Mouse (Mus musculus) thymus, adult 2 months (tissue): ENCODE data around the gene Zfp982.

Experiments used
- CTCF ChIP-seq: fragments of 200-500 bp; IDR thresholded peaks from 2 replicates; pipeline ENCODE4 v1.5.1; 2012; ENCODE audit warnings: mild to moderate bottlenecking, control low read depth, low read length, moderate library complexity, borderline replicate concordance; ENCODE audit not compliant: control insufficient read depth, poor library complexity, insufficient read depth; ENCODE audit errors: extremely low read depth
- POLR2A ChIP-seq: fragments of 200-500 bp; IDR thresholded peaks from 2 replicates; pipeline ENCODE4 v1.6.1; 2012; ENCODE audit warnings: mild to moderate bottlenecking, low read length, control low read depth, moderate library complexity; ENCODE audit not compliant: control insufficient read depth, poor library complexity, insufficient read depth; ENCODE audit errors: extremely low read depth

DNA sequence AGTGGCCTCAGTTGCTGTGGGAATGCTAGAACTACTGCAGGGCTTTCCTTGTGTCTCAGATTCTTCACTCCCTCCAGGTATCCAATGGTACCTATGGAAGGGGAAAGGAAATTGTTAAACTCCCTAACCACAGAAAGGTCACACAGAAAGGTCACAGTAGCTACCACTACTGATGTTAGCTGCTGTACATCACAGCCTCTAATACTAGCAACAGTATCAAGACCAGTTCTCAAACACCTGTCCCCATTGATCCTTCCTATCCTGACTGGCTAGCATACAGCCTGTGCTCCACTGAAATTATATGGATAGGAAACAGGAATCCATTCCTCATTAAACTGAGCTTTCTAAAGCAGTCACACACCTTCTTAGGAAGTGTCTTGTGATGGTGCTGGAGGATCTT lies 27.9 kb downstream of the Zfp982 start:
- TF ChIP-seq CTCF (no peak), POLR2A (no peak)
